Mouse (Mus musculus) regulatory T cell (primary cell): ENCODE results near the gene Ptgir.

Experiments used
- in situ Hi-C: fragments of 300-600 bp; cut with MboI, MseI; formaldehyde crosslinking; loops from one replicate; pipeline ENCODE4 v1.15.1; 2025; ENCODE audit warnings: high pct_unique_total_duplicates

The Ptgir gene

DNA sequence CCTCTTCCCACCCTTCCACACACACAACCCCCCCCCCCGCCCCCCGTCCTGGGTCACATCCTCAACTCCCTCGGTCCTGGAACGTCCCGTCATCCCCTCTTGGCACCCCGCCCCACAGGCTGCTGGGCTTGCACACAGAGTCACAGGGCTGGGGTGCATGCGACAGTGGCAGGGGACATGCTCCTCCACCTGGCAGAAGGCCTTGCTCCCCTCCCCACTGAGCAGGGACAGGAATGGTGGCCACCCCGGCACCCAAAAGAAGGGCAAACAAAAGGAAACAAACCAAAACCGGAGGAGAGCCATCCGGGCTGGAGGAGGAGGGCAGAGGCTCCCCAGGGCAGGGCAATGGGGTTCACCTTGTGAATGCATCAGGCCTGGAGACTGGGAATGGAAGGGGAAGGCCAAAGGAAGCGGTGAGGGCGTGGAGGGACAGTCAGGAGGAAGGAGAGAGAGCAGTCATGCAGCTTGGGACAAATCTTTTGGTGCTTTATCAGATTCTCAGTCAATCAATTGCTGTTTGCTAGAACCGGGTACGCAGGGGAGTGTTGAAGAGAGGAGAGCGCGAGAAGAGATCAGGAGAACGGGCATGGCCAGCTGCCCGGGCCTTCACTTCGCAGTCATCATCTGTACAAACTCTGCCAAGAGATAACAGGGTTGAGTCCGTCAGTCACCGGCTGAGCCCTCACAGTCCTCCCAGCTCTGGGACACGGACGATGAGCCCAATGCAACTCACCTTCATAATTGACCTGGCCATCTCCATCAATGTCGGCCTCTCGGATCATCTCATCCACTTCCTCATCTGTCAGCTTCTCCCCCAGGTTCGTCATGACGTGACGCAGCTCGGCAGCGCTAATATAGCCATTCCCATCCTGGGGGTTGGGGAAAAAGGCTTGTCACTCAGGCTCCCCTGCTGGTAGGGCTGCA, 10.3 kb downstream of the Ptgir start:
- in situ Hi-C loops, result no loop called here

DNA sequence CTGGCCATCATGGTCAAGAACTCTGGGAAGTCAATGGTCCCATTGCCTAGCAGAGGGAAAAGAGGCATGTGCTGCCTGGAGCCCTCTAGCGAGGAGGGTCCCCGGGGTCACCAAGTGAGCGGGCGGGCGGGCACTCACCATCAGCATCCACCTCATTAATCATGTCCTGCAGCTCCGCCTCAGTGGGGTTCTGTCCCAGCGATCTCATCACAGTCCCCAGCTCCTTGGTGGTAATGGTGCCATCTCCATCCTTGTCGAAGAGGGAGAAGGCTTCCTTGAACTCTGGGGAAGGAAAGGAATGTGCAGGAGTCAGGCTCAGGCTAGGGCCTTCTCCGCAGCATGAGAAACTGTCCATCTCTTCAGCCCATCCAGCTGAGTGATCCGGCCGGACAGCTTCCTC, 11.2 kb downstream of the Ptgir start:
- in situ Hi-C loops, result no loop called here

DNA sequence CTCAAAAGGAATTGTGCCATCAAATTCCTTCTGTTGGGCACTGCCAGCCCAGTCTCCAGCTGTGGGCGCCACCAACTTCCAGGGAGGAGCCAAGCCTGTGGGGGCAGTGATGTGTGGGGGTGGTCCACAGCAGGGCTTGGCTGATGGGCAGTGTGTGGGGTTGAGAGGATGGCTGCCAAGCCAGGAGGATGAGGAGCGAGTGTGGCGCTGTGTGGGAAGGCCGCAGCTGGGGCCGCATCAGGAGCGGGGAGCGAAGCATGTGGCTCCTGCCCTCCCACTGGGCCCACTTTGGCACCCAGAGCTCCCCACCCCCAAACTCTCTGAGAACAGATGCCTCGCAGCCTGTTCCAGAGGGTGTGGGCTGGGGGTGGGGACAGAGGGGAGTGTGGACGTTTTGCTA, 11.7 kb downstream of the Ptgir start:
- in situ Hi-C loops, result no loop called here

DNA sequence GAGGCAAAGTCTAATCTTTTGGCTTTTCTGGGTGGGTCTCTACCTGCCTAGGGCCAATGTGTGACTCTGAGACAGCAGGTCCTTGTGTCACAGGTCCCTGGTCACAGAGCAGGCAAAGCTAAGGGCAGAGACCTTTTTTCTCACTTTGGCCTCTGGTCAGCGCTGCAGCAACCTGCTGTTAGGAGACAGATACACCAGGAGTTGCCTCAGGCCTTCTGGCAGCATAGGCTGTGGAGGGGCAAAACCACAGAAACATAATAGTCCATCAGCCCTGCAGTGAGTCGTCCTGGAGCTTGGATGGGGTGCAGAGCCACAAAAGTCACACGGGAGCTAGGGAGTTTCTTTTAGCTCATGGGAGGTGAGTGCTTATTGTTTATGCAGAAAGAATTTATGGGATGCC, 12.4 kb downstream of the Ptgir start:
- in situ Hi-C loops, result no loop called here

DNA sequence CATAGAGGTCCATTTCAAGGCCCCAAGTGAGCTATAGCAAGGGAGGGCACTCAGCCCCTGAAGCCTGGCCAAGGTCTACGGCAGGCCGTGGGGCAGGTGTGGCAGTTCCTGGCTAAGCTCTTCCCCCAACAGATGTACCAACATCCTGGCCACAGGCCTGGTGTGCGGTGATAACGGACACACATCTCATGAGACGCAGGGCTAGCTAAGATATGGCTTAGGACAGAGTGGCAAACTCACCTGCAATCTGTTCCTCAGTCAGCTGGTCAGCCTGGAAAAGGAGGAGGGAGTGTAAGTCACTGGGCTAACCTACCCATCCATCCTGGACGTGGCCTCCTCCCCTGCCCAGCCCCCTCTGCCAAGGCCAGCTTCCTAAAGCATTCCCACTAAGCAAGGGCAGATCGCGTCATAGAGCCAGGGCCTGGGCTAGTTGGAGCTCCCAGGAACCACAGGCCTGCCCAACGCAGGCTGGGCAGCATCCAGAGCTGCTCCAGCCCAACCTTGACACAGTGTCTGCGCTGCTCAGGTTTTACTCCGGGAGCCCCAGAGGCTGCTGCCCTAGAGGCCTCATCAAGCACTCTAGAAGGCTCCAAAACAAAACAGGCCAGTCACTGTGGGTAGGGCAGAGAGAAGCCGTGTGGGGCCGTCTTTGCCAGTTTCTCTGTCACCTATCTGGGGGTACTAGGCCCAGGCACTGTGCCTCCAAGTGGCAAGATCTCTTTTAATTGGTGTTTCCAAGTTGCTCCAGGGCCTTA, 13.3 kb downstream of the Ptgir start:
- in situ Hi-C loops, result loop anchor here (5.0 kb wide), 2 partner anchors 42 to 102 kb away; partner anchors contain the start of genes Dact3, Fkrp and Strn4

DNA sequence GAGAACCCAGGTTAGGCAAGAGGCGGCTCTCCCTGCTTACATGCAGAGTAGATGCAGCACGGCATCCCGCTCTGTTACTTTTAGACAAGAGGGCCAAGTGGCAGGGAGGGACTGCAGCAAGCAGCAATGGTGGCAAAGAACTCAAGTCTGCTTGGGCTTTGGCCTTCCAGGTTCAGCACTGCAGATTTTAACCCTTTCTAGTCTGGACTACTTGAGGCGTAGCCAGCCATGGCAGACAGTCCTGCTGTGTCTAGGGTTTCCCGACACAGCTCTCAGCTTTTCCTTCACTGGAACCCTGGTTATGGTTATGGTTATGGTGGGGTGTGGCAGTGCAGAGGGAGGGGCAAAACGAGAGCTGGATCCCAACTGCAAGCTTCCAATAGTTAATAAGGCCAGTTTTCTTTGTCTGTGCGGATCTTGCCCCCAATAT, 13.9 kb downstream of the Ptgir start:
- in situ Hi-C loops, result loop anchor here (5.0 kb wide), 2 partner anchors 43 to 103 kb away; partner anchors contain the start of genes Dact3, Fkrp and Strn4

DNA sequence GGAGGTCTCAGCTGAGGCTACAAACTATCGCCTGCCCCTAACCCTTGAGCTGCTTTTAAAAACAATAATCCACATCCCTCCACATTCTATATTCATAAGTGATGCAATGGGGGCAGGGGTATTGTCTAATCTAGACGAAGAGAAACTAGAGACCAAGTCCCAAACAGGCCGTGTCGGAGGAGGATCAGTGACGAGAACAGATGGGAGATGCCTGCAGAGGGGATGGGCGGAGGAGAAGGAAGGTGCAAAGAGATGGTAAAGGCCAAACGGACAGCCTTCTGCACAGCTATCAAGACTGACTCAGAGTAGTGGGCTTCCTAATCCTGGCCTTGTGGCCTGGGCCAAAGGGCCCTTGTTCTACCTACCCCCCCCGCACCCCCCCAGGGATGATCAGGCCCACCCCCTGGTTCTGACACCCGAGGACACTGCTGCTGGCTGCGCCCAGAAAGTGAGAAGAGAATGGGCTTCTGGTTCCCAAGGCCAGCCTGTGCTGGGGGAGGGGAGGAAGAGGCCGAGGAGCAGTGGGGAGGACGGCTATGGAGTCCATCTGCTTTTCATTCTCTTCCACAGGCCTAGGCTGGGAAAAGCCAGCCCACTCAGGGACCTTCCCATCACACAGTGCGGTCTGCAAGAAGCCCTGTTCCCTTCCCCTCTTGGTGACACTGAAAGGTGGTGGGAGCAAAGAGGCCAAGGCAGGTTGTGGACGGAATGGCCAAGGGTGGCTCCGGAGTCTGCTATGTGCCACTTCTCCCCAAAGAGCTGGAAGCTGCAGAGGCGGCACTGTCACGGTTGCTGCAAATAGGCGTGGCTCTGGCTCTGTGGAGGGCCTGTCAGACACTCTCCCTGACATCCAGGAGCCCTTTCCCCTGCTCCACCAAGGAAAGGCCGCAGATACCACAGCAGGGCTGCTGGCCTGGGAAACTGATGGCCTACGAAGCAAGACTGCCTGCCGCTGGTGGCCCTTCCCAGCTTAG, 14.8 kb downstream of the Ptgir start:
- in situ Hi-C loops, result loop anchor here (5.0 kb wide), 2 partner anchors 44 to 104 kb away; partner anchors contain the start of genes Dact3, Fkrp and Strn4

DNA sequence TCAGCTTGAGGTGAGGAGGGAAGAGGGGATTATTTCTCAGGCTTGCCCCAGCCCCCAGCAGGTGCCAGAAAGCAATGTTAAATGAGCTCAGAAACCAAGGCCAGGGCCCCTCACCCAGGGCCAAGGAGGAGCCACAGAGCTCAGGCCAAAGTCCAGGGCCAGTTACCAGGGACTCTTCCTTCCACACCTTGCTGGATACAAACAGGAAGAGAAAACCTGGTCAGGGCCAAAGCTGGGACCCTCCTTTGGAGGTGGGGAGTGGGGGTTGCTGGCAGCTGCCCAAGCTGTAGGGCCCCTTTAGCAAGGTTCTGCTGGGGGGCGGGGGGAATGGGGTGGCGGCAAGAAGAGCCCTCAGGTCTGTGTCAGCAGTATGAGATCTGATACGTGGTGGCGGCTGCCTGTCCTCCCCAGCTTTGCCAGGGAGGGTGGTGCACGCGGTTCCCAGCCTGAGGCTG, 15.6 kb downstream of the Ptgir start:
- in situ Hi-C loops, result loop anchor here (5.0 kb wide), 2 partner anchors 45 to 105 kb away; partner anchors contain the start of genes Dact3, Fkrp and Strn4

DNA sequence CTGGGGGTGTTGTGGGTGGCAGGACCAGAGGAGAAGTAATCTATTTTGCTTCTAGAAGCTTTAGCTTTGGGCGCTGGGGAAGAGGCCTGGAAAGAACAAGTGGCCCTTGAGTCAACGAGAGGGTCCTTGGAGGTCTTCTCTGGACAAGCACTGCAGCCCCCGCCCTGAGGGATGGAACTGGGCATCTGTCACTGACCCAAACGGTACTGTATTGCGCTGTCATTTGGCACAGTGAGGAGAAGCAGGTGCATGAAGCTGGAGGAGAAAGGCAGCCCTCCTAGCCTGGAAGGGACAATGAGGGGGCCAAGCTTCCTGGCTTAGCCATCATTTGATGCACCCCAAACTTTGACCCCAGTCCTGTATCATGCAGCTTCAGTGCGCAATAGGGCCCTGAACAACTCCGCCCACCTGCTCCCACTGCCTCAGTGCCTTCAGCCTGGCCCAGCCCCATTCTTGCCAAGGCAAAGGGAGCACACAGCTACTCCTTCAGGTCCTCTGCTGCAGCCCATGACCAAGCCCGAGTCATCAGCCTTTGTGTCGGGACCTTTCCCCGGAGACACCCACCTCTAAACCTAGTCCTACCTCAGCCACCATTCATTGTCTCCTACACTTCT, 16.2 kb downstream of the Ptgir start:
- in situ Hi-C loops, result loop anchor here (5.0 kb wide), 2 partner anchors 45 to 105 kb away; partner anchors contain the start of genes Dact3, Fkrp and Strn4

DNA sequence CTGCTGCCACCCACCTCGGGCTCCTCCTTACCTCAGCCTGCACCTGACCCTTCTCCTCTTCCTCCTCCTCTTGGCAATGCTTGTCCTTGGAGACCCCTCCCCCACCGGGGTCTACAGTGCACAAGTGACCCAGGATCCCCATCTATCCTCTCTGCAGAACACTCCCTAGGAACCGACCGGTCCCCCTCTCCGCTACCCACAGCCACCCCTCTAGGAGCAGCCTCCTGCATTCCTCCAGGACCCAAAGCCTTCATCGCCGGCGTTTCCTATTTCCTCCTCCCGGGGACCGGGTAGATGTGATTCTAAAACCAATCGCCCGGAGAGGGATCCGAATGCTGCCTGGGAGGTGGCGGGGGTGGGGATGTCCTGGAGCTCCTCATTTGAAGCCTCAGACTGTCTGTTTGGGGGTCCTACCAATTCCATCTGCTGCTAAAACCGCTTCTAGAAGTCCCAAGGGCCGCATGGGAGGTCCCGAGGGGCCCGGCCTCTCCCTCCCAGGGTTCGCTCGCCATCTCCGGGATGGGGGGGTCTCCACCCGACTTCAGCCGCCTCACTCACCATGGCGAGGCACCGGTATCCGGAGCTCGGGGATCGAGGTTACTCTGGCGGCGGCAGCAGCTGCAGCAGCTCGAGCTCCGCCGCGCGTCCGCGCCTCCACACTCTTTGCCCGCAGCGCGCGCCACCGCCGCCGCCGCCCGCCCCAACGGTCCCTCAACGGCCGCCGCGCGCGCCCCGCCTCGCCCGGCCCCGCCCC, 17.2 kb downstream of the Ptgir start:
- in situ Hi-C loops, result loop anchor here (5.0 kb wide), 2 partner anchors 46 to 106 kb away; partner anchors contain the start of genes Dact3, Fkrp and Strn4

DNA sequence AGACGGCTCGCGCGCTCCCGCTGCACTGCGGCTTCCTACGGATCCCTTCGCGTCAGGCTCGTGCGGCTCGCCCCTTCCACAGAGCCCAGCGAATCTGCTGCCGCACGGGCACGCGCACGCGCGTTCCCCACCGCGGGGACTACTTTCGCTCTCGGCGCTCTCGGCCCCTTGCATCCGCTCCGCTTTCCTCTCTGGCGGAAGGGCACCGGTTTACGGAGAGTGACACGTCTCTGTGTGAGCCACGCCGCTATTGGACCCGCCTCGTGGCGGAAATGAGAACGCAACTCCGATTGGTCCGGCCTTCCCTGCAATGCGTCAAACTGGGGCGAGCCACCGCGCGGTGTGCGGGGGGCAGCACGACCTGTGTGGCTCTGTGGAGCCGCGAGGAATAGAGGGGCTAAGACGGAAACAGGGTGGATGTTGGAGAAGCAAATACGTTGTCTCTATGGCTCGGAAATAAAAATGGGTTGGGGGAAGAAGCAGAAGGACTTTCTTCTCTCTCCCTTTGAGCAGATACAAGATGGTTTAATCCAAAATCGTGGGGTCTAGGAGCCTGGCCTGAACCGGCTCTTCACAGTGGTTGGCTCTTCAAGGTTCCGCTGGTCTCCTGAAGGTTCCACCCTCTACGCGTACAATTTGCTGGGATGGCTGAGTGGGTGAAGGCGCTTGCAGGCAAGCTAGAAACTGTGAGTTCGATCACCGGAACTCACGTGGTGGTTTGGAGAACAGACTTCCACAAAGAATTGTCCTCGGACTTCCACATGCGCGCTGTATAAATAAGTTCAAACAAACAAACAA, 17.9 kb downstream of the Ptgir start, which contains the start of gene Calm3:
Gene Calm3, minus strand, starts transcription at position 78 of the 798 bp plus-strand sequence.
- in situ Hi-C loops, result loop anchor here (5.0 kb wide), 2 partner anchors 47 to 107 kb away; partner anchors contain the start of genes Dact3, Fkrp and Strn4

DNA sequence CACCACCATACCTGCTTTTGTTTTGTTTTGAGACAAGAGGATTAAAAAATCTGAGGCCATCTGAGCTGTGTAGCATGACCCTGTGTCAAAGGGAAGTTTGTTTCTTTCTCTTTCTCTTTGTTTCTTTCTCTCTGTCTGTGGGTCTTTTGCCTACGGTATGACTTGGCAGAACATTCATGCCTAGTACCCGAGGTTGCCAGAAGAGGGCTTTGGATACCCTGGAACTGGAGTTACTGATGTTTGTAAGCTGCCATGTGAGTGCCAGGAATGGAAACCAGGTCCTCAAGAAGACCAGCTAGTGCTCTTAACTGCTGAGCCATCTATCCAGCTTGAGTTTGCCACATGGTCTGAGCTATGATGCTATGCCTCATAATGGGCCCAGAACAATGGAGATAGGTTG, 22.1 kb downstream of the Ptgir start:
- in situ Hi-C loops, result no loop called here

DNA sequence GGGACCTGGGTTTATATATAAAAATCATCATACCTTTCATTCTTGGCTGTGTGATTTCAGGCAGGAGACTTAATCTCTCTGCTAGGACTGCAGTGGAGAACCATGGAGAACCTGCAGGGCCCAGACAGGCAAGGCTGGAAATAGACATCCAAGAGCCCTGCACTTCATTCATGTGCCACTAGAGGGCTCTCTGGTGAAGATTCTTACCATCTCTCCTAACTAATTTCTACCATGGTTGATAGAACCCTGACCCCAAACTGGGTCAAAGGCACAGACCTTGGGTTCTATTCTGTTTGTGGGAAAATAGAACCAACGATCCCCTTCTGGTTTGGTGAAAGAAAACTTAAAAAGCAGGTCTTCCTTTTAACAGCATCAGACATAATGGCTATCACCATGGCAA, 24.6 kb downstream of the Ptgir start:
- in situ Hi-C loops, result no loop called here

DNA sequence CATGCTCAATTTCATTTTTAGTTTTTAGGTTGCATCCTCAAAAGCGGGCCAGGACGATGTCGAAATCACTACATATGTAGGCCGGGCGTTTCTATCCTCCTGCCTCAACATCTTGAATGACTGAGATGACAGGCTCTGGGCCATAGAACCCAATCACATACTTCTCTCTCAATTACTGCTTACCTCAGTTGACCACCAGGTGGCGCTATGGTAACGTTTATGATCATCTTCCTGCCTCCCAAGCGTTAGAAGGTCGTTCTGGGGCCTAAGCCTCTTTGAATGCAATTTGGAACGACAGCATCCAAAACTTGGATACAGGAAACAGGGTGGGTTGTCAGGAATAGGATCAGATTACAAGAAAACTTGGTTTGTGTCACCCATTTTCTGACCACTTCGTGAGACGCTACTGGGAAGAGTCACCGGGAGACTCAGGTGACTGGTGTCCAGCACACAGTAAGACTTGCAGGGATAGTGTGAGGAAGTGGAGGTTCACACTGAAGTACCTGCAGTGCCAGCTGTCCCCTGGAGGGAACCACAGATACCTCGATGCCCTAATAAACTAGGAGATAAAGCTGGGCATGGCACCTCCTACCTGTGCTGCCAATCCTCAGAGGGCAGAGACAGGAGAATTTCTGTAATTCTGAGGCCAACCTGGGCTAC, 25.8 kb downstream of the Ptgir start:
- in situ Hi-C loops, result no loop called here

DNA sequence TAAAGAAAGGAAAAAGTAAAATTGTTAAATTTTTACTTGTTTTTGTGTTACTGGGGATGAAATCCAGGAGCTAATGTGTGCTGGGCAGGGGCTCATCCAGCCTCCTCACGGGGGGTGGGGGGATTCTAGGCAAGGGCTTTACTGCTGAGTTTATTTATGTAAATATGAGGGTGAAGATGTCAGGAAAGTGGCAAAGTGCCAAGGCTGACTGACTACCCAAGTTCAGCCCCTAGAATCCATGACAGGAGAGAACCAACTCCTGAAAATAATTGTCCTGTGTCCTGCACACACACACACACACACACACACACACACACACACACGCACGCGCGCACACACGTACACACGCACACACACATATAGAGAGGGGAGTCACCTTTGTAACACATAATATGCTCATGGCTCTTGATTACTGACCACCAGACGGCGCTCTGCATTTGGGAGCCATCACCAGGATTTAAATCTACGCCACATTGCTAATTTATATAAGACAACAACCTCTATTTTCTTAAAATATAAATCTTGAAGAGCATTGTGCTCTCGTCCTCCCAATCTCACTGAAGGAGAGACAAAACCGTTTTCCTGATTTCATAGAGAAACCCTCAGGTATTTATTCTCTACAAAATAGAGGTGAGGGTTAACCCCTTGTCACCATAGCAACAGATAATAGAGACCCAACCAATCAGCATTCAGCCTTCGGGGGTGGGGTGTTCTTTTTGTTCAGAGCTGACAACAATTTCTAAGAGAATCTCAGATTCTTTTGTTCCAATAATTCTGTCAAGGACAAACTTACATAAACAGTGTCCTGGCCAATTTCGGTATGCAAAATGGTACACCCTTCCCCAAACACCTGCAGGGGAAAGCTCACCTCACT, 26.7 kb downstream of the Ptgir start:
- in situ Hi-C loops, result no loop called here

DNA sequence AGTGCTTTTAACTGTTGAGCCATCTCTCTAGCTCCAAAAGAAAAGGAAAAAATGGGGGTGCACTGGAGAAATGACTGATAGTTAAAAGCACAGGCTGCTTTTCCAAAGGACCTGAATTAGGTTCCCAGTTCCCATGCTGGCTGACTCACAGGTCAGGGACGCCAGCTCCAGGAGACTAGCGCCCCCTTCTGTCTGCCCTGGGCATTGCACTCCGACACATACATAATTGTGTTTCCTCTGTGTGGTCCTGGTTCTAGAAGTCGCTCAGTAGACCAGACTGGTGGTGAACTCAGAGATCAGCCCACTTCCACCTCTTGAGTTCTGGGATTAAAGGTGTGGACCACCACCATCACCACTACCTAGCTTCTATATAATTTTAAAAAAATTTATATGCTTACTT, 31.0 kb downstream of the Ptgir start:
- in situ Hi-C loops, result no loop called here
